Mouse (Mus musculus) hindbrain, embryonic 14.5 days (tissue): ENCODE measurements around the gene Mat2b. TPM values are rescaled to one million over a fixed set of nuclear protein-coding genes. Genes with fewer than 3 reads are reported as not detected.

Experiments used
- ATAC-seq: fragments of 200-750 bp; cut with Nextera tagmentation; 2 replicates; pipeline ENCODE4 v1.8.0; 2017; ENCODE audit warnings: moderate number of reproducible peaks, mild to moderate bottlenecking, moderate TSS enrichment, moderate library complexity; ENCODE audit not compliant: low FRiP score
- DNase-seq: peaks from one replicate; pipeline ENCODE4 v3.0.0-alpha.2; 2015; ENCODE audit warnings: low spot score
- H3K27ac ChIP-seq: fragments of 300-500 bp; sonication (generic); 2 replicates; pipeline ENCODE4 v1.5.1; 2014; ENCODE audit warnings: mild to moderate bottlenecking, moderate library complexity
- H3K27me3 ChIP-seq: fragments of 300-500 bp; sonication (generic); 2 replicates; pipeline ENCODE4 v1.6.1; 2014; ENCODE audit warnings: mild to moderate bottlenecking, low read length, mixed read lengths; ENCODE audit not compliant: control insufficient read depth, insufficient read depth
- H3K36me3 ChIP-seq: fragments of 300-500 bp; sonication (generic); replicated peaks from 2 replicates; pipeline ENCODE4 v1.6.1; 2014; ENCODE audit not compliant: control insufficient read depth, insufficient read depth
- H3K4me1 ChIP-seq: fragments of 300-500 bp; sonication (generic); replicated peaks from 2 replicates; pipeline ENCODE4 v1.6.1; 2014; ENCODE audit warnings: antibody characterized with exemption, low read length, mixed read lengths; ENCODE audit not compliant: control insufficient read depth, insufficient read depth
- H3K4me2 ChIP-seq: fragments of 300-500 bp; sonication (generic); replicated peaks from 2 replicates; pipeline ENCODE4 v1.6.1; 2014; ENCODE audit warnings: mild to moderate bottlenecking, moderate library complexity
- H3K4me3 ChIP-seq: fragments of 300-500 bp; sonication (generic); replicated peaks from 2 replicates; pipeline ENCODE4 v1.5.1; 2014; ENCODE audit warnings: mild to moderate bottlenecking, low read length
- H3K9ac ChIP-seq: fragments of 300-500 bp; sonication (generic); 2 replicates; pipeline ENCODE4 v1.6.1; 2014
- H3K9me3 ChIP-seq: fragments of 300-500 bp; sonication (generic); 2 replicates; pipeline ENCODE4 v1.6.1; 2016; ENCODE audit warnings: low read length; ENCODE audit not compliant: control insufficient read depth
- WGBS: fragments of 180-500 bp; shearing (Covaris S2); extraction: QIAGEN DNeasy Blood & Tissue Kit; methylation state at CpG from one replicate; pipeline ENCODE4 v1.1.7; 2014; 5-methylcytosine and 5-hydroxymethylcytosine counted together
- polyA plus RNA-seq: library from polyadenylated mRNA; unstranded; fragments of >200 nt; fragmentation: Nextera tagmentation; extraction: Ambion mirVana; gene quantifications from 2 replicates; pipeline ENCODE4 v1.2.1, GENCODE M21; 2014

Gene Mat2b
- 57.4 and 62.2 TPM in 2 replicates for polyA plus RNA-seq

- Histone ChIP-seq H3K27ac (peak within 1 kb of the TSS; percentile 96), H3K4me3 (peak within 1 kb of the TSS; percentile 80), H3K9me3 (no peaks in the 10 kb centered on the region), H3K36me3 (no peaks in the 10 kb centered on the region), H3K27me3 (no peaks in the 10 kb centered on the region), H3K4me2 (peak within 1 kb of the TSS; percentile 87), H3K4me1 (peaks cover 20% of the 10 kb centered on the region), H3K9ac (peak within 1 kb of the TSS; percentile 81)
- DNase-seq = no peak
- 84% methylated on average over 8 of the region's 9 CpGs for WGBS
- no peak for ATAC-seq
Observed at GRCm38 (mm10) chr11:40695103-40695502, at the start of gene Mat2b. Gene Mat2b, minus strand, starts transcription at chr11:40695203.

GRCm38 (mm10) chr11:40744348-40744747 lies 49.3 kb upstream of the Mat2b start:
- Histone ChIP-seq H3K9me3 (no peaks in the 10 kb centered on the region), H3K36me3 (peaks cover 19% of the 10 kb centered on the region), H3K4me2 (no peak overlapping the region), H3K4me1 (no peaks in the 10 kb centered on the region), H3K9ac (no peak overlapping the region), H3K4me3 (no peak overlapping the region), H3K27ac (no peak overlapping the region), H3K27me3 (no peaks in the 10 kb centered on the region)
- 92% methylated on average over 3 of the region's 3 CpGs for WGBS
- ATAC-seq (no peak), DNase-seq (no peak)

- ATAC-seq = no peak
- WGBS = 95% methylated on average over 12 of the region's 12 CpGs
- H3K27me3 ChIP-seq = no peaks in the 10 kb centered on the region
- H3K4me1 ChIP-seq = no peaks in the 10 kb centered on the region
- no peak overlapping the region for H3K4me2 ChIP-seq
- DNase-seq = no peak
- no peak overlapping the region for H3K9ac ChIP-seq
- H3K36me3 ChIP-seq = peaks cover 43% of the 10 kb centered on the region
- no peaks in the 10 kb centered on the region for H3K9me3 ChIP-seq
- H3K27ac ChIP-seq = no peak overlapping the region
- H3K4me3 ChIP-seq = no peak overlapping the region
Observed at GRCm38 (mm10) chr11:40741605-40742262, 46.7 kb upstream of the Mat2b start.

- WGBS = 88% methylated on average over 3 of the region's 3 CpGs
- Histone ChIP-seq H3K9me3 (no peaks in the 10 kb centered on the region), H3K4me3 (no peak overlapping the region), H3K27me3 (no peaks in the 10 kb centered on the region), H3K4me2 (no peak overlapping the region), H3K36me3 (peaks cover 48% of the 10 kb centered on the region), H3K9ac (no peak overlapping the region), H3K4me1 (peaks cover 17% of the 10 kb centered on the region), H3K27ac (no peak overlapping the region)
- ATAC-seq (no peak), DNase-seq (no peak)
Observed at GRCm38 (mm10) chr11:40737369-40737768, 42.4 kb upstream of the Mat2b start.

- DNase-seq = no peak
- Histone ChIP-seq H3K27me3 (no peaks in the 10 kb centered on the region), H3K4me1 (peaks cover 17% of the 10 kb centered on the region), H3K9ac (peak overlapping the region; percentile 84), H3K27ac (peak overlapping the region; percentile 81), H3K4me3 (peak overlapping the region; percentile 84), H3K36me3 (peaks cover 29% of the 10 kb centered on the region), H3K9me3 (no peaks in the 10 kb centered on the region), H3K4me2 (peak overlapping the region; percentile 87)
- ATAC-seq = no peak
- 7% methylated on average over 11 of the region's 11 CpGs for WGBS
Observed at GRCm38 (mm10) chr11:40734251-40734752, 39.3 kb upstream of the Mat2b start.

GRCm38 (mm10) chr11:40733339-40734174 lies 38.6 kb upstream of the Mat2b start, which contains the start of the genes Hmmr and Nudcd2:
Gene Hmmr, minus strand, starts transcription at chr11:40733422.
Gene Nudcd2, plus strand, starts transcription at chr11:40733667.
- peaks cover 21% of the 10 kb centered on the region for H3K36me3 ChIP-seq
- peak within 1 kb of the TSS; percentile 84 for H3K4me3 ChIP-seq
- no peaks in the 10 kb centered on the region for H3K27me3 ChIP-seq
- DNase-seq (peak; percentile 99), ATAC-seq (peak; percentile 99)
- H3K27ac ChIP-seq = peak within 1 kb of the TSS; percentile 81
- H3K9me3 ChIP-seq = no peaks in the 10 kb centered on the region
- peaks cover 17% of the 10 kb centered on the region for H3K4me1 ChIP-seq
- under 1% methylated on average over 52 of the region's 52 CpGs for WGBS
- peak within 1 kb of the TSS; percentile 84 for H3K9ac ChIP-seq
- H3K4me2 ChIP-seq = peak within 1 kb of the TSS; percentile 87

GRCm38 (mm10) chr11:40732997-40733338 lies 38.0 kb upstream of the Mat2b start:
- Histone ChIP-seq H3K9me3 (no peaks in the 10 kb centered on the region), H3K9ac (peak overlapping the region; percentile 45; the same call in 1 of the 2 replicates), H3K4me2 (peak overlapping the region; percentile 69), H3K4me3 (peak overlapping the region; percentile 84), H3K27me3 (no peaks in the 10 kb centered on the region), H3K36me3 (peaks cover 17% of the 10 kb centered on the region), H3K4me1 (peaks cover 17% of the 10 kb centered on the region), H3K27ac (no peak overlapping the region)
- WGBS = 1% methylated on average over 14 of the region's 14 CpGs
- no peak for ATAC-seq
- DNase-seq = no peak

- H3K4me1 ChIP-seq = no peaks in the 10 kb centered on the region
- DNase-seq (no peak), ATAC-seq (no peak)
- H3K27ac ChIP-seq = no peak overlapping the region
- H3K4me2 ChIP-seq = no peak overlapping the region
- H3K9ac ChIP-seq = no peak overlapping the region
- no peaks in the 10 kb centered on the region for H3K27me3 ChIP-seq
- no peak overlapping the region for H3K4me3 ChIP-seq
- peaks cover 6% of the 10 kb centered on the region for H3K36me3 ChIP-seq
- no peaks in the 10 kb centered on the region for H3K9me3 ChIP-seq
Observed at GRCm38 (mm10) chr11:40718324-40718723, 23.3 kb upstream of the Mat2b start.

GRCm38 (mm10) chr11:40715524-40715923 lies 20.5 kb upstream of the Mat2b start:
- Histone ChIP-seq H3K27ac (no peak overlapping the region), H3K27me3 (no peaks in the 10 kb centered on the region), H3K9me3 (no peaks in the 10 kb centered on the region), H3K9ac (no peak overlapping the region), H3K36me3 (no peaks in the 10 kb centered on the region; the same call in 1 of the 2 replicates), H3K4me1 (no peaks in the 10 kb centered on the region), H3K4me3 (no peak overlapping the region), H3K4me2 (no peak overlapping the region)
- no peak for DNase-seq
- 95% methylated on average over 5 of the region's 5 CpGs for WGBS
- no peak for ATAC-seq
